Mouse (Mus musculus) olfactory bulb, adult 2 months (tissue): ENCODE data around the gene Rasa3.

Source experiments
- CTCF ChIP-seq: fragments of 200-500 bp; IDR thresholded peaks from 2 replicates; pipeline ENCODE4 v1.5.1; 2012; ENCODE audit warnings: low read depth, mild to moderate bottlenecking, low read length, moderate library complexity; ENCODE audit not compliant: insufficient read depth
- POLR2A ChIP-seq: fragments of 200-500 bp; IDR thresholded peaks from 2 replicates; pipeline ENCODE4 v1.6.1; 2012; ENCODE audit warnings: mild to moderate bottlenecking, low read depth, low read length, moderate library complexity; ENCODE audit not compliant: insufficient read depth

GRCm38 (mm10) chr8:13684131-13684530, 6.7 kb upstream of the Rasa3 start:
- TF ChIP-seq CTCF (no peak), POLR2A (no peak)
